Mouse (Mus musculus) cerebellum, adult 2 months (tissue): ENCODE results near the gene Hypk.

Source experiments
- CTCF ChIP-seq: fragments of 200-500 bp; IDR thresholded peaks from 2 replicates; pipeline ENCODE4 v1.5.1; 2011; ENCODE audit warnings: low read depth, mild to moderate bottlenecking, control low read depth, low read length, moderate library complexity, borderline replicate concordance; ENCODE audit not compliant: insufficient read depth
- POLR2A ChIP-seq: fragments of 200-500 bp; IDR thresholded peaks from 2 replicates; pipeline ENCODE4 v1.6.1; 2011; ENCODE audit warnings: low read length, control low read depth, borderline replicate concordance; ENCODE audit not compliant: insufficient read depth

GRCm38 (mm10) chr2:121450093-121450492, 3.0 kb upstream of the Hypk start:
- TF ChIP-seq CTCF (no peak), POLR2A (no peak)
